Comparison of ENCODE assay signal across 12 mouse cellular contexts in the genomic region with DNA sequence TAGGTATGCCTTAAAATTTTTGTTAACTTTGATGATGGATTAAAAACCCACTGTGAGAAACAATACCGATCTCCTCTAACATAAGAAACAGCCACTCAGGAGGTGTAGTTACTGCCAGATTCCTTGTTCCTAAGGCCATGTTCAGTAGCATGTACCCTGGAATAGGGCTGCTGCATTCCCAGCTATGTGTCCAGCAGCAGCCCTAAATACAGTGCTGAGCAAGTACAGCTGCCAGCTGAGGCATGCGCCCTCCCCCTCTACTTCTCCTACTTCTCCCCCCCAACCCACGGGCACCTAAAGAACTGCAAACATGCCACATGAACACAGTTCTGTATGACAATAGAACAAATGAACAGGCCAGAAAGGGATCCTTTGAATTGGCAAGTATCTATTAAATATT. TPM values are rescaled to one million over a fixed set of nuclear protein-coding genes. Genes with fewer than 3 reads are reported as not detected.
DNase-seq lines count a peak whose midpoint lies in the region; ATAC-seq and TF ChIP-seq lines count a peak whose summit lies in the region.
"Had no signal": no experiment of that assay in that cellular context is flagged by ENCODE, and none has a peak within 500 bp of the region (broad histone marks: within the 10 kb centered on the region; RNA-seq: fewer than 3 reads in every experiment).

No protein-coding gene starts in this region.

- no peaks in the 10 kb centered on the region for H3K9me3 ChIP-seq in heart, embryonic 15.5 days (replicated peaks)
- no peaks in the 10 kb centered on the region for H3K9me3 ChIP-seq in lung, embryonic 16.5 days (ENCODE audit: control insufficient read depth, low read length)
- no peaks in the 10 kb centered on the region for H3K9me3 ChIP-seq in hindbrain, embryonic 11.5 days (ENCODE audit: control insufficient read depth, low read length)
- no peaks in the 10 kb centered on the region for H3K9me3 ChIP-seq in stomach, embryonic 14.5 days (ENCODE audit: control insufficient read depth, low read depth, low read length)
- H3K9me3 ChIP-seq: liver, embryonic 12.5 days had no signal

- ATAC-seq in heart, embryonic 15.5 days (replicated peaks; ENCODE audit: insufficient number of reproducible peaks, insufficient read depth, low FRiP score, low read depth) = 0 out of 2 replicates have a peak, but pooled peaks have one; percentile 47
- ATAC-seq in lung, embryonic 16.5 days (ENCODE audit: low read depth) = peak; percentile 71; the same call in 1 of the 2 replicates
- no peak for ATAC-seq in hindbrain, embryonic 11.5 days (ENCODE audit: low FRiP score)
- 0 out of 2 replicates have a peak, but pooled peaks have one; percentile 49 for ATAC-seq in stomach, embryonic 14.5 days (ENCODE audit: insufficient number of reproducible peaks, insufficient read depth, low FRiP score, low read depth)
- no peak for ATAC-seq in cerebellum, adult (ENCODE audit: insufficient number of reproducible peaks, low FRiP score, low TSS enrichment)
- ATAC-seq: liver, embryonic 12.5 days had no signal

- no peak overlapping the region for H3K4me3 ChIP-seq in heart, embryonic 15.5 days
- no peak overlapping the region for H3K4me3 ChIP-seq in lung, embryonic 16.5 days (ENCODE audit: low read length)
- no peak overlapping the region for H3K4me3 ChIP-seq in lung, adult 2 months (replicated peaks; ENCODE audit: extremely low read depth, low read depth, low read length)
- H3K4me3 ChIP-seq in hindbrain, embryonic 11.5 days (ENCODE audit: low read depth, low read length) = no peak overlapping the region
- H3K4me3 ChIP-seq in stomach, embryonic 14.5 days (ENCODE audit: low read depth, low read length) = no peak overlapping the region
- H3K4me3 ChIP-seq: liver, embryonic 12.5 days had no signal

- DNase-seq in heart, adult 18-20 months = no peak
- no peak for DNase-seq in lung, adult 2 months
- no peak for DNase-seq in hindbrain, embryonic 11.5 days (ENCODE audit: low spot score)
- DNase-seq in left cerebral cortex, adult 8-10 months (ENCODE audit: low spot score in 2 of 2) = no peak
- DNase-seq: cerebellum, adult 8-10 months; right cerebral cortex, postnatal 4 days had no signal

- TF ChIP-seq CTCF in lung, adult 2 months (IDR thresholded peaks at IDR 0.05; ENCODE audit: insufficient read depth, low read length) = no peak

- 56% methylated on average over 3 of the region's 3 CpGs for WGBS in heart, embryonic 15.5 days
- 55% methylated on average over 3 of the region's 3 CpGs for WGBS in lung, embryonic 16.5 days
- 68% methylated on average over 3 of the region's 3 CpGs for WGBS in lung, adult 2 months
- whole genome bisulfite sequencing in hindbrain, embryonic 11.5 days = 56% methylated on average over 3 of the region's 3 CpGs
- WGBS in stomach, embryonic 14.5 days = 42% methylated on average over 3 of the region's 3 CpGs

- H3K27me3 ChIP-seq in heart, embryonic 15.5 days = no peaks in the 10 kb centered on the region
- H3K27me3 ChIP-seq in lung, embryonic 16.5 days (ENCODE audit: control insufficient read depth, insufficient read depth, low read depth, low read length) = no peaks in the 10 kb centered on the region
- H3K27me3 ChIP-seq in hindbrain, embryonic 11.5 days (ENCODE audit: control insufficient read depth, insufficient read depth, low read length) = no peaks in the 10 kb centered on the region
- H3K27me3 ChIP-seq in stomach, embryonic 14.5 days (ENCODE audit: control insufficient read depth, insufficient read depth, low read length) = no peaks in the 10 kb centered on the region
- H3K27me3 ChIP-seq: liver, embryonic 12.5 days had no signal

- peak overlapping the region; percentile 67 for H3K27ac ChIP-seq in heart, embryonic 15.5 days
- peak overlapping the region; percentile 55 for H3K27ac ChIP-seq in lung, embryonic 16.5 days (ENCODE audit: low read length)
- peak overlapping the region; percentile 56 for H3K27ac ChIP-seq in hindbrain, embryonic 11.5 days (ENCODE audit: low read depth, low read length)
- peak overlapping the region; percentile 34; the same call in 1 of the 2 replicates for H3K27ac ChIP-seq in stomach, embryonic 14.5 days (ENCODE audit: low read length)
- H3K27ac ChIP-seq: liver, embryonic 12.5 days; macrophage had no signal

- no peak overlapping the region for H3K4me2 ChIP-seq in heart, embryonic 15.5 days
- no peak overlapping the region for H3K4me2 ChIP-seq in lung, embryonic 16.5 days (ENCODE audit: low read depth, low read length)
- H3K4me2 ChIP-seq in hindbrain, embryonic 11.5 days (replicated peaks; ENCODE audit: low read depth, low read length) = no peak overlapping the region
- H3K4me2 ChIP-seq in stomach, embryonic 14.5 days (replicated peaks; ENCODE audit: low read depth, low read length) = no peak overlapping the region
- H3K4me2 ChIP-seq: liver, embryonic 12.5 days had no signal

- TF ChIP-seq POLR2A in lung, adult 2 months (IDR thresholded peaks at IDR 0.05; ENCODE audit: borderline replicate concordance, extremely low read depth, low read depth, low read length) = no peak

- peaks cover 37% of the 10 kb centered on the region for H3K4me1 ChIP-seq in heart, embryonic 15.5 days (replicated peaks)
- peaks cover 12% of the 10 kb centered on the region for H3K4me1 ChIP-seq in lung, embryonic 16.5 days (replicated peaks; ENCODE audit: control insufficient read depth, insufficient read depth, low read length)
- H3K4me1 ChIP-seq in lung, adult 2 months (ENCODE audit: control insufficient read depth, insufficient read depth, low read length) = no peaks in the 10 kb centered on the region; the same call in 1 of the 2 replicates
- 0 out of 2 replicates have a peak, but pooled peaks cover 2% of the 10 kb centered on the region for H3K4me1 ChIP-seq in hindbrain, embryonic 11.5 days (replicated peaks; ENCODE audit: control insufficient read depth, insufficient read depth, low read length)
- H3K4me1 ChIP-seq in stomach, embryonic 14.5 days (ENCODE audit: control insufficient read depth, insufficient read depth, low read length) = peaks cover 13% of the 10 kb centered on the region; the same call in 1 of the 2 replicates

- H3K9ac ChIP-seq in heart, embryonic 15.5 days = 0 out of 2 replicates have a peak overlapping the region, but pooled peaks have one; percentile 10
- no peak overlapping the region for H3K9ac ChIP-seq in lung, embryonic 16.5 days (ENCODE audit: low read length)
- no peak overlapping the region for H3K9ac ChIP-seq in hindbrain, embryonic 11.5 days (ENCODE audit: low read depth, low read length)
- no peak overlapping the region for H3K9ac ChIP-seq in stomach, embryonic 14.5 days (replicated peaks; ENCODE audit: low read depth, low read length)
- H3K9ac ChIP-seq: liver, embryonic 12.5 days had no signal

- H3K36me3 ChIP-seq in heart, embryonic 15.5 days = no peaks in the 10 kb centered on the region
- H3K36me3 ChIP-seq in lung, embryonic 16.5 days (ENCODE audit: control insufficient read depth, insufficient read depth, low read length) = no peaks in the 10 kb centered on the region; the same call in 1 of the 2 replicates
- no peaks in the 10 kb centered on the region for H3K36me3 ChIP-seq in hindbrain, embryonic 11.5 days (ENCODE audit: control insufficient read depth, insufficient read depth, low read length)
- no peaks in the 10 kb centered on the region for H3K36me3 ChIP-seq in stomach, embryonic 14.5 days (ENCODE audit: control insufficient read depth, insufficient read depth, low read length)
- H3K36me3 ChIP-seq: liver, embryonic 12.5 days had no signal

RNA-seq across cellular contexts. Expression of a gene that starts 25.4 kb away (rescaled TPM):
- 4.1 and 6.9 TPM in 2 replicates for polyA plus RNA-seq in heart, embryonic 15.5 days (2015; fragmentation: Nextera tagmentation; extraction: Ambion mirVana)
- 1 to 10 TPM; 2.1 to 3.1 TPM for total RNA-seq in heart, adult 18-20 months (2021)
- 3.5 and 4.1 TPM in 2 replicates for polyA plus RNA-seq in lung, embryonic 16.5 days (2015; fragmentation: Nextera tagmentation; extraction: Ambion mirVana)
- 0.09 and 0.96 TPM in 2 replicates for polyA plus RNA-seq in lung, adult 2 months (2012; rRNA removed)
- 5.1 and 6.9 TPM in 2 replicates for polyA plus RNA-seq in hindbrain, embryonic 11.5 days (2014; fragmentation: Nextera tagmentation; extraction: Ambion mirVana)
- 23.0 and 24.7 TPM in 2 replicates for polyA plus RNA-seq in stomach, embryonic 14.5 days (2014; fragmentation: Nextera tagmentation; extraction: Ambion mirVana)
- 1 to 10 TPM in 1 of 4 experiments, under 1 TPM in 3; 0.27 to 1.2 (median 0.43) TPM for total RNA-seq in left cerebral cortex, adult 8-10 months (2022)
- polyA plus RNA-seq: macrophage had no signal

Comparison
In these comparisons a context has a peak if more than half of its experiments do, and no peak if none do; other contexts are left out.
1. ATAC-seq: peak in heart, embryonic 15.5 days (single experiment), lung, embryonic 16.5 days (single experiment) and stomach, embryonic 14.5 days (single experiment); none in hindbrain, embryonic 11.5 days (single experiment) and cerebellum, adult (single experiment).
2. Peak in every context shown above with its lines, with median percentiles within 50 percentile points of each other: H3K27ac ChIP-seq.